Mouse (Mus musculus) cerebellum, adult 2 months (tissue): Measurements from ENCODE around the gene Crybg2. TPM values are rescaled to one million over a fixed set of nuclear protein-coding genes. Genes with fewer than 3 reads are reported as not detected.
A peak's percentile ranks its signal among the peaks of the same experiment; 100 is the strongest.

Experiments used
- DNase-seq, 2 experiments: peaks; one replicate each; pipeline ENCODE4 v3.0.0; 2021
- H3K27ac ChIP-seq: fragments of 200-500 bp; 2 replicates; pipeline ENCODE4 v1.5.1; 2012; ENCODE audit warnings: low read length, control low read depth, inconsistent platforms; ENCODE audit not compliant: insufficient read depth
- H3K27me3 ChIP-seq: fragments of 200-500 bp; 2 replicates; pipeline ENCODE4 v1.6.1; 2012; ENCODE audit warnings: inconsistent platforms, mild to moderate bottlenecking, low read length, moderate library complexity; ENCODE audit not compliant: control insufficient read depth, insufficient read depth
- H3K4me1 ChIP-seq: fragments of 200-500 bp; 2 replicates; pipeline ENCODE4 v1.6.1; 2011; ENCODE audit warnings: low read length; ENCODE audit not compliant: control insufficient read depth, insufficient read depth
- H3K4me3 ChIP-seq: fragments of 200-500 bp; replicated peaks from 2 replicates; pipeline ENCODE3; 2011; ENCODE audit warnings: mild to moderate bottlenecking, low read depth, low read length, control low read depth; ENCODE audit not compliant: insufficient read depth
- CTCF ChIP-seq: fragments of 200-500 bp; IDR thresholded peaks from 2 replicates; pipeline ENCODE4 v1.5.1; 2011; ENCODE audit warnings: low read depth, mild to moderate bottlenecking, control low read depth, low read length, moderate library complexity, borderline replicate concordance; ENCODE audit not compliant: insufficient read depth
- POLR2A ChIP-seq: fragments of 200-500 bp; IDR thresholded peaks from 2 replicates; pipeline ENCODE4 v1.6.1; 2011; ENCODE audit warnings: low read length, control low read depth, borderline replicate concordance; ENCODE audit not compliant: insufficient read depth
- WGBS: fragments of 180-500 bp; shearing (Covaris S2); methylation state at CpG from one replicate; pipeline ENCODE4 v1.1.7; 2018; 5-methylcytosine and 5-hydroxymethylcytosine counted together
- polyA plus RNA-seq: library from polyadenylated mRNA; depleted of rRNA; stranded (reverse); fragments of >200 nt; gene quantifications from 2 replicates; pipeline ENCODE4 v1.2.3, GENCODE M21; 2012; rRNA removed

The Crybg2 gene
- 0.65 and 0.89 TPM in 2 replicates for polyA plus RNA-seq

- DNase-seq, result no peak
- no peak within 1 kb of the TSS for H3K4me3 ChIP-seq
- TF ChIP-seq CTCF (no peak), POLR2A (no peak)
- WGBS, result 54% methylated on average over 28 of the region's 28 CpGs
- no peak within 1 kb of the TSS for H3K27ac ChIP-seq
- H3K4me1 ChIP-seq, result no peaks in the 10 kb centered on the region
- H3K27me3 ChIP-seq, result no peaks in the 10 kb centered on the region
Measured at GRCm38 (mm10) chr4:134060135-134060865, at the start of gene Crybg2. Crybg2 (plus strand) TSS chr4:134060815.

- no peak for TF ChIP-seq POLR2A
- no peak for TF ChIP-seq CTCF
- 8% methylated on average over 16 of the region's 16 CpGs for WGBS
Measured at GRCm38 (mm10) chr4:134011450-134012414, 48.9 kb upstream of the Crybg2 start.

GRCm38 (mm10) chr4:134012858-134013528 is 47.6 kb upstream of the Crybg2 start:
- Histone ChIP-seq H3K4me1 (peaks cover 6% of the 10 kb centered on the region; the same call in 1 of the 2 replicates), H3K4me3 (no peak overlapping the region), H3K27me3 (peaks cover 5% of the 10 kb centered on the region; the same call in 1 of the 2 replicates), H3K27ac (no peak overlapping the region)
- DNase-seq, result no peak
- peak; percentile 26; the same call in 1 of the 2 replicates for TF ChIP-seq CTCF
- TF ChIP-seq POLR2A, result no peak
- 56% methylated on average over 12 of the region's 12 CpGs for WGBS

More at GRCm38 (mm10) chr4:134011450-134012414, 48.9 kb upstream of the Crybg2 start:
- no peak for DNase-seq
- no peaks in the 10 kb centered on the region for H3K4me1 ChIP-seq
- H3K4me3 ChIP-seq, result no peak overlapping the region
- no peak overlapping the region for H3K27ac ChIP-seq
- H3K27me3 ChIP-seq, result peaks cover 3% of the 10 kb centered on the region; the same call in 1 of the 2 replicates

GRCm38 (mm10) chr4:134016208-134016607 is 44.4 kb upstream of the Crybg2 start:
- DNase-seq, result no peak
- no peak overlapping the region for H3K4me3 ChIP-seq
- 18% methylated on average over 7 of the region's 7 CpGs for WGBS
- no peak overlapping the region for H3K27ac ChIP-seq
- H3K4me1 ChIP-seq, result peaks cover 14% of the 10 kb centered on the region
- TF ChIP-seq POLR2A, result no peak
- no peak for TF ChIP-seq CTCF
- H3K27me3 ChIP-seq, result peaks cover 6% of the 10 kb centered on the region; the same call in 1 of the 2 replicates

GRCm38 (mm10) chr4:134016767-134017166 is 43.8 kb upstream of the Crybg2 start:
- Histone ChIP-seq H3K27me3 (peaks cover 6% of the 10 kb centered on the region; the same call in 1 of the 2 replicates), H3K27ac (no peak overlapping the region), H3K4me3 (no peak overlapping the region), H3K4me1 (peaks cover 14% of the 10 kb centered on the region)
- no peak for DNase-seq
- WGBS, result 20% methylated on average over 8 of the region's 8 CpGs
- no peak for TF ChIP-seq CTCF
- no peak for TF ChIP-seq POLR2A

- no peak overlapping the region for H3K4me3 ChIP-seq
- TF ChIP-seq CTCF (no peak), POLR2A (no peak)
- H3K27ac ChIP-seq, result no peak overlapping the region
- H3K27me3 ChIP-seq, result peaks cover 3% of the 10 kb centered on the region; the same call in 1 of the 2 replicates
- WGBS, result 11% methylated on average over 21 of the region's 21 CpGs
- DNase-seq, result peak in 1 of 2 experiments; percentile 13
- H3K4me1 ChIP-seq, result peaks cover 14% of the 10 kb centered on the region
Measured at GRCm38 (mm10) chr4:134017201-134017865, 43.3 kb upstream of the Crybg2 start.
